Mouse (Mus musculus) MEL (cell line): ENCODE measurements around the gene Ptpra. TPM values are rescaled to one million over a fixed set of nuclear protein-coding genes. Genes with fewer than 3 reads are reported as not detected.

Experiments used
- DNase-seq: peaks from one replicate; pipeline ENCODE4 v3.0.0; 2011; ENCODE audit warnings: low read depth, low spot score
- H3K27ac ChIP-seq: 2 replicates; pipeline ENCODE4 v1.5.1; 2012; ENCODE audit warnings: low read depth, mild to moderate bottlenecking, control low read depth, low read length, moderate library complexity; ENCODE audit not compliant: control insufficient read depth
- H3K27me3 ChIP-seq, 2 experiments: fragments of 150-350 bp in 1 of 2; sonication (generic) in 1 of 2; 2 replicates each; pipeline ENCODE4 v1.6.1; 2012; ENCODE audit warnings: low read length in 2 of 2, mild to moderate bottlenecking in 2 of 2, improper control_type of control experiment in 1 of 2, moderate library complexity in 1 of 2; ENCODE audit not compliant: insufficient read depth in 2 of 2, control insufficient read depth in 1 of 2
- H3K36me3 ChIP-seq, 2 experiments: 2 replicates each; pipeline ENCODE4 v1.6.1; 2012 to 2014; ENCODE audit warnings: low read length in 2 of 2, improper control_type of control experiment in 1 of 2, inconsistent platforms in 1 of 2, mild to moderate bottlenecking in 1 of 2; ENCODE audit not compliant: insufficient read depth in 2 of 2, control insufficient read depth in 1 of 2
- H3K4me1 ChIP-seq, 2 experiments: fragments of 150-350 bp in 1 of 2; sonication (generic) in 1 of 2; 2 replicates each; pipeline ENCODE4 v1.6.1; 2012; ENCODE audit warnings: low read length in 2 of 2, improper control_type of control experiment in 1 of 2, mild to moderate bottlenecking in 1 of 2; ENCODE audit not compliant: insufficient read depth in 2 of 2, control insufficient read depth in 1 of 2
- H3K4me3 ChIP-seq, 2 experiments: fragments of 150-350 bp in 1 of 2; sonication (generic) in 1 of 2; 2 replicates each; pipeline ENCODE4 v1.5.1; 2012; ENCODE audit warnings: low read depth in 2 of 2, low read length in 2 of 2, mild to moderate bottlenecking in 2 of 2, moderate library complexity in 2 of 2, control low read depth in 1 of 2, improper control_type of control experiment in 1 of 2; ENCODE audit not compliant: control insufficient read depth in 1 of 2, insufficient read depth in 1 of 2
- H3K79me2 ChIP-seq: 2 replicates; pipeline ENCODE4 v1.6.1; 2012; ENCODE audit warnings: mild to moderate bottlenecking, low read length, moderate library complexity; ENCODE audit not compliant: control insufficient read depth, poor library complexity, insufficient read depth
- H3K9ac ChIP-seq: 2 replicates; pipeline ENCODE4 v1.6.1; 2012; ENCODE audit warnings: low read depth, mild to moderate bottlenecking, control low read depth, low read length, moderate library complexity; ENCODE audit not compliant: control insufficient read depth, poor library complexity, severe bottlenecking
- H3K9me3 ChIP-seq: fragments of 150-350 bp; sonication (generic); replicated peaks from 2 replicates; pipeline ENCODE4 v1.6.1; 2012; ENCODE audit warnings: mild to moderate bottlenecking, low read length, improper control_type of control experiment, moderate library complexity; ENCODE audit not compliant: insufficient read depth
- CHD1 ChIP-seq: IDR thresholded peaks from 2 replicates; pipeline ENCODE4 v1.6.1; 2012; ENCODE audit warnings: low read depth, mild to moderate bottlenecking, inconsistent platforms, low read length, improper control_type of control experiment
- CHD2 ChIP-seq: IDR thresholded peaks from 2 replicates; pipeline ENCODE4 v1.6.1; 2011; ENCODE audit warnings: low read length, improper control_type of control experiment
- E2F4 ChIP-seq: IDR thresholded peaks from 2 replicates; pipeline ENCODE4 v1.6.1; 2011; ENCODE audit warnings: low read depth, low read length, improper control_type of control experiment, borderline replicate concordance
- ELF1 ChIP-seq: IDR thresholded peaks from 2 replicates; pipeline ENCODE4 v1.6.1; 2014; ENCODE audit warnings: low read depth, mild to moderate bottlenecking, inconsistent platforms, low read length, improper control_type of control experiment, moderate library complexity
- ETS1 ChIP-seq: IDR thresholded peaks from 2 replicates; pipeline ENCODE4 v1.6.1; 2012; ENCODE audit warnings: low read depth, mild to moderate bottlenecking, inconsistent platforms, low read length, improper control_type of control experiment, moderate library complexity
- GABPA ChIP-seq: IDR thresholded peaks from 2 replicates; pipeline ENCODE4 v1.6.1; 2012; ENCODE audit warnings: low read depth, mild to moderate bottlenecking, inconsistent platforms, low read length, improper control_type of control experiment, moderate library complexity
- HCFC1 ChIP-seq: IDR thresholded peaks from 2 replicates; pipeline ENCODE4 v1.6.1; 2012; ENCODE audit warnings: low read depth, mild to moderate bottlenecking, inconsistent platforms, low read length, improper control_type of control experiment, moderate library complexity
- KAT2A ChIP-seq: conservative IDR thresholded peaks from 2 replicates; pipeline ENCODE4 v1.6.1; 2012; ENCODE audit warnings: low read depth, low read length, improper control_type of control experiment, inconsistent platforms
- MAX ChIP-seq: IDR thresholded peaks from 2 replicates; pipeline ENCODE4 v1.6.1; 2011; ENCODE audit warnings: low read length, improper control_type of control experiment
- MEF2A ChIP-seq: IDR thresholded peaks from 2 replicates; pipeline ENCODE4 v1.6.1; 2014; ENCODE audit warnings: low read depth, mild to moderate bottlenecking, inconsistent platforms, low read length, improper control_type of control experiment; ENCODE audit not compliant: poor library complexity, insufficient replicate concordance, severe bottlenecking; ENCODE audit errors: extremely low read depth
- MXI1 ChIP-seq: IDR thresholded peaks from 2 replicates; pipeline ENCODE4 v1.6.1; 2011; ENCODE audit warnings: mild to moderate bottlenecking, low read depth, low read length, improper control_type of control experiment
- MYB ChIP-seq: IDR thresholded peaks from 2 replicates; pipeline ENCODE4 v1.6.1; 2011; ENCODE audit warnings: mild to moderate bottlenecking, low read depth, low read length, improper control_type of control experiment
- NELFE ChIP-seq: IDR thresholded peaks from 2 replicates; pipeline ENCODE4 v1.6.1; 2011; ENCODE audit warnings: low read depth, low read length, improper control_type of control experiment
- POLR2A ChIP-seq, 2 experiments: IDR thresholded peaks; 2 replicates each; pipeline ENCODE4 v1.6.1; 2011 to 2012; ENCODE audit warnings: low read length in 2 of 2, mild to moderate bottlenecking in 2 of 2, control low read depth in 1 of 2, improper control_type of control experiment in 1 of 2, low read depth in 1 of 2, moderate library complexity in 1 of 2; ENCODE audit not compliant: control insufficient read depth in 1 of 2, insufficient read depth in 1 of 2, poor library complexity in 1 of 2
- POLR2AphosphoS2 ChIP-seq: IDR thresholded peaks from 2 replicates; pipeline ENCODE4 v1.6.1; 2011; ENCODE audit warnings: low read length, improper control_type of control experiment
- POLR2AphosphoS5 ChIP-seq: IDR thresholded peaks from 2 replicates; pipeline ENCODE4 v1.6.1; 2012; ENCODE audit warnings: low read depth, borderline replicate concordance, mild to moderate bottlenecking, inconsistent platforms, low read length, moderate library complexity, mixed read lengths
- RAD21 ChIP-seq: IDR thresholded peaks from 2 replicates; pipeline ENCODE4 v1.6.1; 2011; ENCODE audit warnings: mild to moderate bottlenecking, low read depth, low read length, improper control_type of control experiment
- SIN3A ChIP-seq: IDR thresholded peaks from 2 replicates; pipeline ENCODE4 v1.6.1; 2012; ENCODE audit warnings: low read length, improper control_type of control experiment, inconsistent platforms
- TCF12 ChIP-seq: IDR thresholded peaks from 2 replicates; pipeline ENCODE4 v1.6.1; 2014; ENCODE audit warnings: low read depth, mild to moderate bottlenecking, inconsistent platforms, low read length, improper control_type of control experiment, moderate library complexity
- UBTF ChIP-seq: IDR thresholded peaks from 2 replicates; pipeline ENCODE4 v1.6.1; 2012; ENCODE audit warnings: low read depth, mild to moderate bottlenecking, inconsistent platforms, low read length, improper control_type of control experiment, moderate library complexity, borderline replicate concordance; ENCODE audit not compliant: insufficient read depth
- ZKSCAN1 ChIP-seq: IDR thresholded peaks from 2 replicates; pipeline ENCODE4 v1.6.1; 2012; ENCODE audit warnings: low read depth, mild to moderate bottlenecking, inconsistent platforms, low read length, improper control_type of control experiment, moderate library complexity
- ZMIZ1 ChIP-seq: IDR thresholded peaks from 2 replicates; pipeline ENCODE4 v1.6.1; 2012; ENCODE audit warnings: low read depth, mild to moderate bottlenecking, inconsistent platforms, low read length, improper control_type of control experiment, moderate library complexity
- ZNF384 ChIP-seq: IDR thresholded peaks from 2 replicates; pipeline ENCODE4 v1.6.1; 2012; ENCODE audit warnings: low read depth, mild to moderate bottlenecking, inconsistent platforms, low read length, improper control_type of control experiment
- polyA plus RNA-seq, 2 experiments: library from polyadenylated mRNA; stranded (reverse) in 1 of 2; unstranded in 1 of 2; fragments of >175 nt in 1 of 2; fragments of >200 nt in 1 of 2; gene quantifications; 2 replicates each; pipeline versions ENCODE4 v1.2.1 to v1.2.4; 2012; ENCODE audit warnings: low replicate concordance in 2 of 2, low read depth in 1 of 2; ENCODE audit not compliant: insufficient read length in 2 of 2, insufficient read depth in 1 of 2, missing spikeins in 1 of 2
- total RNA-seq: library from RNA; depleted of rRNA; stranded (reverse); fragments of 300-350 nt; gene quantifications from 2 replicates; pipeline ENCODE4 v1.2.3, GENCODE M21; 2012

The Ptpra gene
- total and polyA plus RNA-seq, 3 experiments, result 28.1 to 68.3 TPM; not detected in 1

DNA sequence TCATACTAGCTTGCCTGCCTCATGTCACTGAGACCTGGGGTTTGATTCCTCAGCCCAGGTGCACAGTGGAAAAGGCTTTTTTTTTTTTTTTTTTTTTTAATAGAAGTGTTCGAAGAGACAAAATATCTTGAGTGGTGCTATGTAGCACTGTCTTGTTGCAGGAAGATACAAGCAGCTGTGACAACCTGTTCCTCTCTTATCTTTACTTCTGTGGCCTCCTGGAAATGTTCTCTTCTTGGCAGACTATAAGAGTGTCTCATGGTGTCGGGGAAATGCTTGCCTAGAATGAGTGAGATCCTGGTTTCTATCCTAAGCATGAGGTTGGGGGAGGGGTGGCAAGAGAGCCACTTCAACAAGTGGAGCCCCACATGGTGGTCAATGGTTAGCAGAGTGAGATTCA is 138.3 kb downstream of the Ptpra start (continued):
- TF ChIP-seq ETS1, result peak; percentile 87
- peak; percentile 24; the same call in 1 of the 2 replicates for TF ChIP-seq HCFC1
- no peak for TF ChIP-seq CHD1
- TF ChIP-seq MXI1, result no peak
- peak; percentile 88 for TF ChIP-seq ZNF384
- no peak for TF ChIP-seq UBTF
- TF ChIP-seq KAT2A, result no peak
- TF ChIP-seq NELFE, result no peak

DNA sequence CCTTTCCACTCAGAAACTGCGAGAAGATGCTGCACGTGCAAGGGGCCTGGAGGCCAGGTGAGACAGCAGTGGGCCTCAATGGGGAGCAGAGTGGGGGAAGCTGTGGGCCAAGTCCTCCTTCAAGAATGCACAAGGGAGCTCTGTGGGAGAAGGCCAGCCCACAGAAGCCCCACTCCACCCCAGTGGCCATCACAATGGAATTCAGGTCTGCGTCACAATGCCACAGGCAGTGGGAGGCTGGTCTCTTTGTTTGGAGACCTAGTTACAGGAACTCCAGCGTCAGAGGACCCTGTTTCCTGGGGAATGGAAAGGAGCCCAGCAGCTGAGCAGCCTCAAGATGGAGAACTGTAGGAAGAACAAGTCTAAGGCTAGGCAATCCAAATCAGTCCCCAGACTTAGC is 139.1 kb downstream of the Ptpra start:
- H3K27ac ChIP-seq, result no peak overlapping the region
- no peak overlapping the region for H3K4me3 ChIP-seq
- H3K36me3 ChIP-seq, result peaks cover 0 to 8% of the 10 kb centered on the region in 2 experiments; a peak in 2 of 4 replicates
- no peaks in the 10 kb centered on the region for H3K9me3 ChIP-seq
- no peaks in the 10 kb centered on the region for H3K79me2 ChIP-seq
- DNase-seq, result no peak
- no peak overlapping the region for H3K9ac ChIP-seq
- peaks cover 11 to 25% of the 10 kb centered on the region in 2 experiments for H3K4me1 ChIP-seq
- H3K27me3 ChIP-seq, result no peaks in the 10 kb centered on the region
- no peak for TF ChIP-seq MEF2A
- TF ChIP-seq RAD21, result no peak
- TF ChIP-seq GABPA, result no peak
- no peak for TF ChIP-seq POLR2AphosphoS2
- no peak for TF ChIP-seq MYB
- no peak for TF ChIP-seq POLR2A (IDR thresholded peaks at IDR 0.05; ENCODE audit: control insufficient read depth in 1 of 2, insufficient read depth in 1 of 2, low read depth in 1 of 2, low read length in 2 of 2, poor library complexity in 1 of 2)
- no peak for TF ChIP-seq POLR2AphosphoS5
- TF ChIP-seq TCF12, result no peak
- TF ChIP-seq MAX, result no peak
- TF ChIP-seq ZMIZ1, result no peak
- TF ChIP-seq KAT2A, result no peak
- TF ChIP-seq SIN3A, result no peak
- no peak for TF ChIP-seq E2F4
- no peak for TF ChIP-seq ZKSCAN1
- TF ChIP-seq CHD2, result no peak
- TF ChIP-seq ELF1, result no peak
